Mouse (Mus musculus) hematopoietic stem cell, adult 5-6 weeks (primary cell): ENCODE measurements around the gene Znfx1. TPM values are rescaled to one million over a fixed set of nuclear protein-coding genes. Genes with fewer than 3 reads are reported as not detected.
A peak's percentile ranks its signal among the peaks of the same experiment; 100 is the strongest.

Experiments
- ATAC-seq, 2 experiments: fragments of 125-278 bp in 1 of 2; replicated peaks in 1 of 2; 2 replicates each; pipeline ENCODE4 v1.8.0; 2016 to 2017; ENCODE audit warnings: inconsistent platforms in 2 of 2, mild to moderate bottlenecking in 2 of 2, moderate number of reproducible peaks in 2 of 2, low read depth in 1 of 2, moderate TSS enrichment in 1 of 2; ENCODE audit not compliant: low FRiP score in 2 of 2, poor library complexity in 2 of 2, severe bottlenecking in 2 of 2, insufficient read depth in 1 of 2, low TSS enrichment in 1 of 2
- total RNA-seq: library from RNA; stranded (forward); fragments of 172-1452, 232-1000 nt; gene quantifications from 2 replicates; pipeline ENCODE4 v1.2.3, GENCODE M21; 2017

The Znfx1 gene
- total RNA-seq, 1 experiment from 2014 or later, result 24.9 TPM

DNA sequence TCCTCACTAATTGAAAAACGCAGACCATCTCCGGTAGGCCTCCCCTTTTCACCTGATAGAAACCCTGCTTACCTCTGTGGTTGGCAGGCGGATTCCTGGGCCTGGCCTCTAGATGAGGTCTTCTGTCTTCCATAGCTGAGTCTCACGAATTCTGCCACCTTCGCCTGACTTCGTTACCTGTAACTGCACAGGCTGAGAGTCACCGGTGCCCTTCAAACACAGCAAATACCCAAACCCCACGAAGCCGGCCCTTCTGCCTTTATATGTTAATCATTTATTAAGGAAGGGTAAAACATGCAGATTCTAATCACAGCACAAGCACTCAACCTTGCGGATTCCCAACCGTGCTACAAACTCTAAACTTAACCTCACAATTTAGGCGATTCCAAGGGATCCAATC is 2.9 kb downstream of the Znfx1 start:
- no peak for ATAC-seq

DNA sequence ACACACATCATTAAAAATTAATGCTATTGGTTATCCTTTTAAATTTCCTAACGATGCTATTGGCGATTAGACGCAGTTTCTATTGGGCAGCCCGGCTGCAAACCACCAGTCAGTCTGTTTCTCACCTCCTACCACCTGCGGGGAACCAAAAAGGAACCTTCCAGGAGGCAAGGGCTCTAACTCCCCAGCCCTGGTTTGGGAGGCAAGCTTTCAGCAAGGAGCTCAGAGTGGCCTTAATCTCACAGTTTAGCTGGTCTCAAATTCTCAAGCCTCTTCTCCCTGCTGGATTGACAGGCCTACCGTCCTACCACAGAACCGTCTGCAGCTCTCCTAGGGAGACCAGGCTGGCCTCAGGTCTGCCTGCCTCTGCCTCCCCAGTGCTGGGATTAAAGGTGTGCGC is 3.3 kb downstream of the Znfx1 start:
- ATAC-seq, result no peak

DNA sequence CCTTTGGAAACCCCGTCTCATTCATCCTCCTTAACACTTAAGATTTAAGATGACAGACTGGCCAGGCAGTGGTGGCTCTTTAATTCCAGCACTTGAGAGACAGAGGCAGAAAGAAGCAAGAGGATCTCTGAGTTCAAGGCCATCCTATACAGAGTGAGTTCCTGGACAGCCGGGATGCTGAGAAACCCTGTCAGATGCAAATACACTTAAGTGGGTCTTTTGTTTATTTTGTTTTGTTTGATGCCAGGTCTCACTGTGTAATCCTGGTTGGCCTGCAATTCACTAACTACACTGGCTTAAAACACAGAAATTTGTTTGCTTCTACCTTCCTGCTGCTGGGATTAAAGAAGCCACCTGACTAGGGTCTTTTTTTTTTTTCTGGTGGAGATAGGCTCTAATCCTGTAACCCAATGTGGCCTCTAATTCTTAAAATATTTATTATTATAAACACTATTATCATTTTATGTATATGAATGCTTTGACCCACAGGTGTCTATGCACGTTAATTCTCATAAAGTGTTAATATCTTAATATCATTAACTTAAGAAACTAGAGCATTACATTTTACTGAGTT is 3.9 kb downstream of the Znfx1 start:
- no peak for ATAC-seq

DNA sequence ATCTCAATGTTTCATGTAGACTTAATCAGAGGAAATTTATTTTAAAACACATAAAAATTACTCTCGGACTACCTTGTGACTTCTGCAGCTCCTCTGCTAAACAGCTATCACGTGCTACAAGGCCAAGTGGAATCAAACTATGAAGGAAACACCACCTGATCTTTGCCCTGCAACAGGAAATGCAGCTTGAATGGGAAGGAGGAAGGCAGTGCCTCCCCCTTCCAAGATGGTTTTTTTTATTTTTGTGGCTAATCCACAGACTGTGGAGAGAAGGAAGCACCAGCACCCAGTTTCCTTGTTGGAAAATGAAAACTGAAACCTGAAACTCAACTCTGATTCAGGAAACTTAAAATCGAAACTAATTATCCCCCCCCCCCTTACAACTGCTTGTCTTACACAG is 4.6 kb downstream of the Znfx1 start:
- ATAC-seq, result no peak

DNA sequence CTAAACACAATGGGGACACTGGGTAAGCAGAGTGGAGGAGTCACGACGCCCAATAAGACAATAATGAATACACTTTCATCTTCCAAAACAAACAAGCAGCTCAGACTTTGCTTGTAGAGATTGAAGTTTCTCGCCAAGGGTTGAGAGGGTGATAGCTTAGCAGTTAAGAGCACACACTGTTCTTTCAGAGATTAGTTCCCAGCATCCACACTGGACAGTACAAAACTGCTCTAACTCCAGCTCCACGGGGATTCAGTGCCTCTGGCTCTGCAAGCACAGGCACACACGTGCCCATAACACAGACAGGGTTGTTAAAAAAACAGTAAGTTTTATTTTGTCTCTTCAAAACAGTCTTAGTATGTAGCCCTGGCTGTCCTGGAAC is 5.9 kb downstream of the Znfx1 start:
- ATAC-seq, result no peak

DNA sequence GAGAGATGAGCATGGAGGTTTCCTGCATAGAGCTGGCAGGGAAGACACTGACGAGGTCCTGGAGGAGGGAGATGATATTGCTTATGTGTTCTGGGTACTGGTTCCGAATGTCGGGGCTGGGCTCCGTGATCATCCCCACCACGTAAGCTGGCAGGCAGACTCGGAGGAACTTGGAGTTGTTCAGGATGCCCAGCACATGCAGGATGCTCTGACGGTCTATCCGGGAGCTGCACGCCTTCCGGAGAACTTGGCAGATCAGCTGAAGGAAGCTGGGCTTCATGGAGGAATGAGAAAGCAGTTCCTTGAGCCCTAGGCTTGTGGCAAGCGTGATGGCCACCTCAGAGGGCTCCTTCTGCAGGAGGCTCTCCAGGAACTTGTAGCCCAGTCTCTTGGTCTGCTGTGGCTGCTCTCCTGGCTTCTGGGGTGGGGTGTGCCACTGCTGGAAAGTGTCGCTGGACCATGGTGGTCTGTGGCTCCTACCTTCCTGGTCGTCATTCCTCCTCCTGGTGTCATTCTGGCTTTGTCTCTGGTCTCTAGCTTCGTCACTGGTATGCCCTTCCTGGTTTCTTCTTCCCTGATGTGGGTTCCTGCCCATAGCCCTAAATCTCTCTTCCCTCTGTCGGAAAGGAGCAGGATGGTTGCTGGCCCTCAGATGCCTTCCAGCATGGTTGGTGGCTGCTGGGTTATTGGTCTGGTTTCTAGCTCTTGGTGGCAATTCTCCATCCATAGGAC is 6.4 kb downstream of the Znfx1 start:
- no peak for ATAC-seq

DNA sequence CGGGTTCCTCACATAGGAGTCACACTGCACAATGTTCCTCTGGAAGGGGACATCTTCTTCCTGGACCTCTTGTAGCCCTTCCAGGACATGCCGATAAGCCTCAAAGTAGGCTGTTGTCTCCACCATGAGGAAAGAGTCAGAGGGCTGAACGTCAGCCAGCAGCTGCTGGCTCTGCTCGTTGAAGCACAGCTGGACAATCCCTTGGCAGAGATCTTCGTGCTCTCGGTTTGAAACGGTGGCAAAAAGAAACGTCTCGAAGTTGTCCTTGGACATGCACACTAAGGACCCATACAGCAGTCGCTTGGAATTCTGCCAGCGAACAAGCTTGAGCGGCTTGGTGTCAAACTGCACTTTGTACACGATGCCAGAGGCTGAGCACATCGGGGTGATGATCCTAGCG is 7.4 kb downstream of the Znfx1 start:
- ATAC-seq, result no peak

DNA sequence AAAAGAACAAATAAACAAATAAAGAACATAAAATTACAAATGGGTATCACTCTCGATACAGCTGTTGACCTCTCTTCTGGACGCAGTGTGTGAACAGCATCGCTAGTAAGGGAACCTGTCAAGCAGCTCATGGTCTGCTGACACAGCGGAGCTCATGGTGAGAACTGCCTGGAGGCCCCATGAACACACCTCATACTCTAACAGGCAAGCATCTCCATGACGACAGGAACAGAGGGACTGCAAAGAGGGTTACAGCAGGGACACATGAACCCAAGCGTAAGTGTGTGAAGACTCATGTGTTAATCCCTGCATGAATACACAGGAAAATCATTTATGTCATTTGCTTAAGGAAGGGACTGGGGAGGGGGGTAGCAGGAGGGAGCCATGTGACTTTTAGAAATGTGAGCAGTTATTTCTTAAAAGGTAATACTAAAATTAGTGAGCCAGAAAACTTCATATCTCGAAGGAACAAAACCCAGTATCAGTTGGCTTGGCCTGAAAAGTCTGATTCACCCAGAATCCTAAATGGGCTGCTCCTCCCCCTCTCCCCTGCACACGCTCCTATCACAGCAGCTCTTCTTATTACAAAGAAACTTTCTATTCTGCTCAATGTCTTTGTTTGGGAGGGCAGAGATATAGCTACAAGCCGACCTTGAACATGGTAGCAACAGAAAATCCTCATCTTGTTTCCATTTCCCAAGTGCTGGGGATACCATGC is 9.5 kb downstream of the Znfx1 start:
- ATAC-seq, result no peak

DNA sequence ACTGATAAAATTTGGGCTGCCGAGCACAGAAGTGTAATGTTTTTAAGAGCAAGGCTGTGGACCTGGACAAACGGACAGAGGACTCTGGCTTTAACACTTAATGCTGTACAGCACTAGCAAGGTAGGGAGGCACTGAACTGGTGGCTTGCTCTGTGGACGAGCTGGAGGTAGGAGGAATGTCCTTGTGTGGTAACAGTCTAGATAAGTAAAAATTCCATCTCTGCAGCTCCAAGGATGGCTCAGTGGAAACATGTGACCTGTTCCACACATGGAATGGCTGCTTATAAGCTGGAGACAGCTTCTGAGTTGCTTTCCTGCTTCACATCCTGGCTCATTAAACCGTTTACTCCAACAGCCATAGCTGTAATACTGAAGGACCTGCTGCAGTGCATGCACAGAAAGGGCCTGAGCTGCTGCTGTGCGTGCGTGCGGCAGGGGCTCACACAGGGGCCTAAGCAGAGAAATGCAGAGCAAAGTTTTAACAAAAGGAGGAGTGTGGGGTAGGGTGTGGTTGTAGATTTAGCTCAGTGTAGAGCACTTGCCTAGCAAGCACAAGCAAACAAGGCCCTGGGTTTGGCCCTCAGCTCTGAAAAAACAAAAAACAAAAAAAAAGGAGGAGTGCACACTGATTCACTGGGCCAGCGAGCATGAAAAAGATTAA is 14.0 kb downstream of the Znfx1 start:
- ATAC-seq, result no peak

DNA sequence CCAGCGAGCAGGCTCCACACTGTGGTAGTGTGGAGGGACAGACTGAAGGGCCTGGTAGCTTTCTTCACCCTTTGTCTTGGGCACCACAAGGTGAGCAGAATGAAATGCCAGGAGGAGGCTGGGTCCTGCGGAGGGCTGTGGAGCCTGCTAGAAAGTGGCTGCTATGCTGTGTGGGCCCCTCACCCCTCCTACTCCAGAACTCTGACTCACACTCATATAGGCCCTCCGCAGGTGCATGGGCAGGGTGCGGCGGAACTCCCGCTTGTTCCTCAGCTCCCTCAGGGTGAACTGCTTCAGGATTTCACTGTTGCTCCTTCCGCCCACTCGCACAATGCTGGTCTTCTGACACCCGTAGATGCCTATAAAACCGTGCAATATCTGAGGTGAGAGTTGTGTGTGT is 14.6 kb downstream of the Znfx1 start:
- ATAC-seq, result no peak

DNA sequence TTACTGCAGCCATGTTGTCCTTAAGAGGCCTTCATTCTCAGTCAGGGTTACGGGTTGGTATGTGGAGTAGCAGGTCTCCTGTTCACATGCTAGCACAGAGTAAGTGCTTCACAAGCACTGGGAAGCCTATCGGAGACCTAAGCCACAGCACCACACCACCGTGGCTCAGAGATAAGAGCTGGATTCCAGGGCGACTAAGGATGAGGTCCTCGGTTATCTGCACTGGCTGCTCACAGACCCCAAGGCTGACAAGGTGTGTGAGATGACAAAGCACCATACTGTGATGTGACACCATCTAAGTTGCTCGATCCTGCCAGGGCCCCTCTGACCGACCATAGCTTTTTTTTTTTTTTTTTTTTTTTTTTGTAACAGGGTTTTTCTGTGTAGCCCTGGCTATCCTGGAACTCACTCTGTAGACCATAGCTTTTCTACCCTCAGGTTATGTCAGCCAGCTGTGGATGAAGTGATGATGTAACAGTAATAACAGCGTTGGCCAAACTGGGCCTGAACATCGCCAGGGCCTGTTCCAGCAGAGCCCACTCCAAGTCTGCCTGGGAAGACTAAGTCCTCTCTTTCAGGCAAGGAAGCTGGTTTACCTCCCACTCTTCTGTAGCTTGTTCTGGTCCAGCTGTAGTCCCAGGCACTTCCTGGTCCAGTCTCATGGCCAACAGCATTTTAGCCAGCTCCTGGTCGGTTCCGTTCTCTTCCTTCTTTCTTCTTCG is 19.3 kb downstream of the Znfx1 start:
- ATAC-seq, result peak; percentile 44 to 75; a peak in 1 of 4 replicates

DNA sequence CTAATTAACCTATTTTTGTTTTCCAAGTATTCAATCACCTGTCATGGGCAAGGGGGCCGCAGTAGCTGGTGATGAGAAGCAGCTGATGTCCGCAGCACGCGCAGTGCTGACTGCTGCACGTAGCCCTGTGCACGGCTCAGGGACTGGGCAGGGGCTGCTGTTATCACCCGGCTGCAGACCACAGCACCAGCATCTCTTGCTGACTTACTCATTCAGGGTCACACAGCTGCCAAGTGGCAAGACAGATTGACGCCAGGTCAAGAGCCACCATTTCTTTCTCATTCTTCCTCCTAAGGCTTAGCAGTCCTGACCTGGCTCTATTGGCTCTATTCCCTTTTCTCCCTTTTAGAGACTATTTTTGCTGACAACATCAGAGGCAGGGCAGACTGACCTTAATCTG is 23.4 kb downstream of the Znfx1 start:
- no peak for ATAC-seq

DNA sequence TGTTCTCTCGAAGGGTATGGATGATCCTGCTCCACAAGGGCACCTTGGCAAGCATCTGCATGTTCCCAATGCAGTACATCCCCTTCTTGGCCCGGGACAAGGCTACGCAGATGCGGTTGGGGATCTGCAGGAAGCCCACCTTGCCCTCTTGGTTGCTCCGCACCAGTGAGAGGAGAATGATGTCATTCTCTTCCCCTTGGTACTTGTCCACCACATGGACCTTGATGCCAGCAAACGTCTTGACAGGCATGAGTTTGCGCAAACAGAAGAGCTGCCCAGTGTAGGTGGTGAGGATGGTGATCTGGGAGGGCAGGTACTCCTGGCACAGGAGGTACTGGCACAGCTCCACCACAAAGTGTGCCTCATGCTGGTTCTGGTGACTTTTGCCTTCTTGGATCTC is 24.1 kb downstream of the Znfx1 start:
- no peak for ATAC-seq

DNA sequence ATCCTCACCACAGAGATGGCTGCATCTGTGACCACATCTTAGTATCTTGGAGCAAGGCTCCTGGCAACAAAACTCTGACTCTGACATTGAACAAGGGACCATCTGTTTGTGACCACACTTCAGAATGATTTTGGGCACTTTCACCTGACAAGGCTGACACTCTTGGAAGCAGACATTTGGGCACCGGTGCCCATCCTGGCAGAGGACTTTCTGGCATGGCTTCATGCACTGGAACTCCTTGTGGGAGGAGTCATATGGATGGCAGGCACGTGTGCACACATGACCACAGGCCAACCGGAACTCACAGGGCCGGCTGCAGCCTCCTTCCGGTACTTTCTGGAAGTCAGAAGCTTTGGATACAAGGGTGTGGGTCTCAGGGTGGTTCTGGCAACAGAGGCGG is 24.5 kb downstream of the Znfx1 start:
- ATAC-seq, result no peak

DNA sequence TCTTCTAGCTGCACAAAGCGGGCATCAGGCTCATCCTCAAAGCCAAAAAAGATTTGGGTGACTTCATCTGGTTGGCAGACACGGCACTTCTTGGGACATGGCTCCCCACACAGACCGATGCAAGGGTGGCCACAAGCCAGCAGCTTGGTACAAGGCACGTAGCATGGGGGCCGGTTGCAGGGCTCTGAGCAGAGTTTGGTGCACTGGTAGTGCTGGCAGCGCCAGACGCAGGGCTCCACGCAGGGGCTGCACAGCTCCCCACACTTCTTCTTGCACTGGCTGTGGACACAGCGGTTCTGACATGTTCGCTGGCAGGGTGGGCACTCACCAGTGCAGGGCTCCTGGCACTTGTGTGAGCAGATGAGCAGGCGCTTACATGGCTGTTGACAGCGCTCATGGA is 25.1 kb downstream of the Znfx1 start:
- ATAC-seq, result no peak

DNA sequence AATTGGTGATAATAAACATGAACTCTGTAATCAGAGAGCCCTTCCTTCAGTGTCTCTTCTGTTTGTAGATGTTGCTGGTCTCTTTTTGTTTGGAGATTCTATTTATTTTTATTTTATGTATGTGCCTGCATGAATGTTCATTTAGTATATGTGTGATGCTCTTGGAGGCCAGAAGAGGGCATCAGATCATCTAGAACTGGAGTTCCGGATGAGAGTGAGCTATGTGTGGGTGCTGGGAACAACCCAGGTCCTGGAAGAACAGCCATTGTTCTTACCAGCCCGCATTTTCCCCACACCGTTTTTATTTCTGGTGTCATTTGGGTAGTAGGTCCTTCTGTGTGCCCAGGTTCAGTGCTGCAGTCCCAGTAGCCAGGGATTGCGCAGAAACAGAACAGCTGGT is 32.3 kb downstream of the Znfx1 start:
- ATAC-seq, result no peak

DNA sequence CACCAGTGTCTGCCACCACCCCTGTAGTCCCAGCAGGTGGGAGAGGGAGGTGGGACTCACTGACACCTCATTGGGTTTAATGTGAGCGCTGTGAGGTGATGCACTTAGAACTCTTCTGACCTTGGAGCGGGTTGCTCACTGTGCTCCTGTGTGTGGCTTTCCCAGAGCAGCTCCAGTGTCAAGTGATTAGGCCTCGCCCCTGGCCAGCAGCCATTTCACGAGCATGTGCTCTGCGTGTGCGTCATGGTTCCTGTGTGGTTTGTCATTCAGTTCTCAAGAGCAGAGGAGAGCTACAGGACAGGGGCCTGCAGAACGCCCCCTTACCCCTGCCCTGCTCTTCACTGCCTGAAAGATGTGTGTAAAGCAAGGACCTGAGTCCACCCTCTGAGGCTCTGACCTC is 34.3 kb downstream of the Znfx1 start:
- ATAC-seq, result no peak

DNA sequence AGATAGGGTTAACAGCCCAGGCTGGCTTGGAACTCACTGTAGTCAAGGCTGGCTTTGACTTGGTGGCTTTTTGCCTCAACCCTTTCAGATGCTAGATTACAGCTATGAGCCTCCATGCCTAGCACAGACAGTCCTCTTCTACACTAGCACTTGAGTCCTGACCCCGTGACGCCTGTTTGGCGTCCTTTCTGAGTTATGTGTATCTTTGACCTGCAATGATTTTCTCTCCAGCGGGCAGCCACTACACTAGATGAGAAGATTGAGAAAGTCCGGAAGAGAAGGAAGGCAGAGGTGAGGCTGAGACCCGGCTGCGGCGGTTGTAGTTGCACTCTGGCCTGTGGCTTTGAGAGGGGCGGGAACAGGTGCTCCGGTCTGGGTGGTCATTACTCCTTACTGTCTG is 43.4 kb downstream of the Znfx1 start:
- ATAC-seq, result no peak
